Mouse (Mus musculus): Measurements from ENCODE around the gene Ucp2.

GRCm38 (mm10) chr7:100506494-100506893 lies 13.4 kb downstream of the Ucp2 start:
- TF ChIP-seq CTCF (conservative IDR thresholded peaks at IDR 0.05; ENCODE audit: insufficient read depth, insufficient read length, low read depth, low read length) (no peak), POLR2A (IDR thresholded peaks at IDR 0.05; ENCODE audit: low read depth, low read length) (no peak)
